Mouse (Mus musculus) activated CD4-positive, CD25-positive, alpha-beta regulatory T cell (primary cell): Measurements from ENCODE around the gene Olfr142. TPM values are rescaled to one million over a fixed set of nuclear protein-coding genes. Genes with fewer than 3 reads are reported as not detected.

ENCODE experiments used
- polyA plus RNA-seq, 2 experiments: library from polyadenylated mRNA; unstranded; fragments of 100-300 nt; shearing (Covaris generic); gene quantifications; one replicate each; pipeline ENCODE4 v1.2.1; 2017

Gene Olfr142
- under 1 TPM in 1 of 2 experiments, not detected in 1; 0.12 TPM for polyA plus RNA-seq

GRCm38 (mm10) chr2:90257492-90257891, at the start of gene Olfr142:
Gene Olfr142 (minus strand): TSS chr2:90257592.

GRCm38 (mm10) chr2:90292741-90293140, 35.3 kb upstream of the Olfr142 start, which contains the start of gene Olfr1272:
Gene Olfr1272 (minus strand): TSS chr2:90292841.

GRCm38 (mm10) chr2:90270932-90271331, 13.5 kb upstream of the Olfr142 start, which contains the start of gene Olfr1271:
Gene Olfr1271 (minus strand): TSS chr2:90271032.

GRCm38 (mm10) chr2:90224393-90224792, 33.0 kb downstream of the Olfr142 start, which contains the start of gene Olfr1506:
Gene Olfr1506 (minus strand): TSS chr2:90224493.

Other genes with a start within 250 kb of the Olfr142 start
- not detected for gene Olfr1263, start 245.5 kb downstream of the Olfr142 start, polyA plus RNA-seq
- not detected for gene Olfr1264, start 232.0 kb downstream of the Olfr142 start, polyA plus RNA-seq
- gene Olfr1265, start 222.3 kb downstream of the Olfr142 start, polyA plus RNA-seq: not detected
- not detected for gene Olfr140, start 194.0 kb downstream of the Olfr142 start, polyA plus RNA-seq
- gene Olfr1269, start 136.2 kb downstream of the Olfr142 start, polyA plus RNA-seq: under 1 TPM; 0.16 to 0.17 TPM
- gene Olfr32, start 115.3 kb downstream of the Olfr142 start, polyA plus RNA-seq: under 1 TPM in 1 of 2 experiments, not detected in 1; 0.29 TPM
- not detected for gene Olfr1270, start 104.5 kb downstream of the Olfr142 start, polyA plus RNA-seq
- under 1 TPM in 1 of 2 experiments, not detected in 1; 0.07 TPM for gene Olfr1506, start 33.1 kb downstream of the Olfr142 start, polyA plus RNA-seq
- under 1 TPM in 1 of 2 experiments, not detected in 1; 0.31 TPM for gene Olfr1271, start 13.4 kb upstream of the Olfr142 start, polyA plus RNA-seq
- not detected for gene Olfr1272, start 35.2 kb upstream of the Olfr142 start, polyA plus RNA-seq
- not detected for gene Gm13769, start 64.6 kb upstream of the Olfr142 start, polyA plus RNA-seq
- under 1 TPM in 1 of 2 experiments, not detected in 1; 0.14 TPM for gene Olfr1274-ps, start 141.1 kb upstream of the Olfr142 start, polyA plus RNA-seq